Mouse (Mus musculus) gastrocnemius, adult 18-20 months (tissue): Measurements from ENCODE around the gene Nudt22. TPM values are rescaled to one million over a fixed set of nuclear protein-coding genes. Genes with fewer than 3 reads are reported as not detected.

Experiments
- DNase-seq: peaks from one replicate; pipeline ENCODE4 v3.0.0; 2021; ENCODE audit warnings: low spot score
- total RNA-seq, 2 experiments: library from RNA; stranded (reverse); gene quantifications; 2 replicates each; pipeline ENCODE4 v1.2.3; 2021

The Nudt22 gene
- total RNA-seq, 2 experiments from 2014 or later, result 12.0 to 13.7 TPM

DNA sequence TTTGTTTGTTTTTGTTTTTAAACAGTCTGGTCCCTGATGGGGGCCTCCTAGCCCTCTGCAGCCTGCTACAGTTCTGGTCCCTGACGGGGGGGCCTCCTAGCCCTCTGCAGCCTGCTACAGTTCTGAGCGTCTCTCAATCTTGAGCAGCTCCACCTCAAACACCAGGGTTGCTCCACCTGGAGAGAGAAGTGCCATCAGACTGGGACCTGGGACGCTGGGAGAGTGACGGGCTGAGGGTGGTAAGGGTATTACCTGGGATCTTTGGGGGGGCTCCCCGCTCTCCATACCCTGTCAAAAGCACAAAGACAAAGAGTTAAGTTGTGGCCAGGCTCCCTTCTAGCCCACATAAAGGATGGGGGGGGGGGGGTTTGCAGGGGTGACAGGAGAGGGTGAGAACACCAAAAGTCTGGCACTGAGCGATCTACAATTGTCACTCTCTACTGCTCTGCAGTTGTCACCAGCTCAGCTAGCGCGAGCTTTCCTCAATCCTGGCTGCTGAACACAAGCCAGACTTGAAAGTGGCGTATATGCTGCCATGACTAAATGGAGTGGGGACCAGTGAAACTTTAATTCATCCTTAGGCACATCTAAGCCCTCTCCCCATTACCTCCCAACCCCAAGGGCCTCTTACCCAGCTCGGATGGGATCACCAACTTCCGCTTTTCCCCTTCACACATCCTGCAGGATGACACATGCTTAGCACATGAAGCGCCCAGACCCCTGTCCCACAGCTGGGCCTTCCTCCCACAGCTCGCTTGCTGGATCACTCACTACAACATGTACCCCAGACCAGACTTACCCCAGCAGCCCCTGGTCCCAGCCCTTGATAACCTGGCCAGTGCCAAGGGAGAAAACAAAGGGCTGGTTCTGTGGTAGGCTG lies 17.9 kb downstream of the Nudt22 start:
- no peak for DNase-seq

DNA sequence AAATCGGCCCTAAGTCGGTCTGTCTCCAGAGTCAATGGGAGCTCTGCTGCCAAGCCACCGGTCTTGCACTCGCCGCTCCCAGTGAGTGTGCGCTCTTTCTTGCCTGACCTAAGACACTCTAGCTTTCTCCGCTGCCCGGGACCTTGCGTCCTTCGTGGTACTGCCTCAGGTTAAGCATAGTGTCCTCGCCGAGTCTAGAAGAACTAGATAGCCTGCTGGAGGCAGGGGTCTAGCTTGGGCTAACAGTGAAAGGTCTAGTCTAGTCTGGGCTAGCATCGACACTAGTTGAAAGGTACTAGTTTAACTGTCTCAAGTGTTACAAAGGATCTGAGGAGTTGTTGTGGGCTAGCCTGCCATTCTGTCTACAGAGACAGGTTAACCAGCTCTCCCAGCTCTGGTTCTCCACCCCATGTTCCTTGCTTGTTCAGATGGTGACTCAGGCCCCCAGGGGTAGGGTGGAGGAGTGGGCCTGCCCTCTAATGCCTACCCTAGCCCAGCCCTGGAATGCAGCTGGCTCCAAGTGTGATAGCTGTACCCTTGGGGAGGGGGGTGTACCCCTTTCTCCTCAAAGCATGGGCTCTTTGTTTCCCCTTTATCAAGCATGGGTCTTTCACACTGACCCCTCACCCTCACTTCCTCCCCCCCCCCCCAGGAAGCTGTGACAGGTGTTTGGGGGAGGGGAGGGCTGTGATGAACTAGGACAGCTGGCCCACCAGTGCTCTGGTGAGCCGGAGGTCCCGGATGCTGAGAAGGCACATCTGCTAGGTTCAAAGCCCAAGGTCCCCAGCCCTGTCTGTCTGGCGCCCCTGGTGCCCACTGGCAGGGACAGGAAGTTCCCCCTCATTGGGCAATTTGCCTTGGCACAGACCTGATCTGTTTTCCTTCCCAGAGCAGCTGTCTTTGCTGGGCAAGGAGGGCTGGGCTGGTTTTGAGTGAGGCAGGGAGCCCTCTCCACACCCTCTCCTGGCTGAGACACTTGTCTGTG lies 20.1 kb downstream of the Nudt22 start, which contains the start of gene Plcb3:
Gene Plcb3, minus strand, starts transcription at position 934 of the 985 bp plus-strand sequence.
- DNase-seq, result peak; percentile 89

DNA sequence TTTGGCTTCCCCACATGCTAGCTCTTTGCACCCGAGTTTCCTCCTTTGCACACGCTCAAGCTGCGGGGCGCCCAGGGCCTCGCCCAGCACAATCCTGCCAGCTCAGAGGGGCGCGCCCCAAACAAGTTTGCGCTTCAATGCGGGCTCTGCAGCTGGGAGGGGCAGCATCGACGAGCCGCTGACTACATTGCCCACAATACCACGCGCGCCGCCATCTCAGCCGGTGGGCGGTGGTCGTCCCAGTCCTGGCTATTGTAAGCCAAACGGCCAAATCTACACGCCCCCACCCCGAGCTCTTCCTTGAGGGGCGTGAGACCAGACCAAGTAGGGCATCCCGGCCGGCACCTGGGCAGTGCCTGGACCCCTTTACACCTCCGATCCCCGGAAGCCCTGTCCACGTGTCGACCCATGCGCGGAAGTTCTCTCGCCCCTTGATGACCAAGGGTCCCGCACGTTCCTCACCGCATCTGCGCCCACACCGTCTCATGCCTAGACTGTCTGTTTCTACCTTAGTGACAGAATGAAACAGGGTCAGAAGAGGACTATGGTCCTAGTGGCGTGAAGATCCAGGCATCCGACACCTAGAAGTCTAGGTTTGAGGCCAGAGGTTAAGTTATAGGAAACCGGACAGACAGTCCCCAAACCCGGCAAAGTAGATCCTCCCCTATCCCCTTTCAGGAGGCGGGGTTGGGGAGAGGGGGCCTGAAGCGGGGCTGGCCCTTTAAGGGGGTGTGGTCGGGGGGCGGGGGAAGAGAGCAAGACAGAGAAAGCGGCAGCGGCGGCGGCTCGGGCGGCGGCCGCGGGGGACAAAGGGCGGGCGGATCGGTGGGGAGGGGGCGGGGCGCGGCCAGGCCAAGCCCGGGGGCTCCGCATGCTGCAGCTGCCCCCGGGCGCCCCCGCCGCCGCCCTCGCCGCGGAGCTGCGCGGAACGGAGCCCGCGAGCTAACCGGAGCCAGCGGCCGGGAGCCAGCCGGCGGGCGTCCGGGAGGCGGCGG lies 21.4 kb downstream of the Nudt22 start, which contains the start of gene Ppp1r14b:
Gene Ppp1r14b, plus strand, starts transcription at position 758 of the 995 bp plus-strand sequence.
- peak; percentile 80 for DNase-seq

DNA sequence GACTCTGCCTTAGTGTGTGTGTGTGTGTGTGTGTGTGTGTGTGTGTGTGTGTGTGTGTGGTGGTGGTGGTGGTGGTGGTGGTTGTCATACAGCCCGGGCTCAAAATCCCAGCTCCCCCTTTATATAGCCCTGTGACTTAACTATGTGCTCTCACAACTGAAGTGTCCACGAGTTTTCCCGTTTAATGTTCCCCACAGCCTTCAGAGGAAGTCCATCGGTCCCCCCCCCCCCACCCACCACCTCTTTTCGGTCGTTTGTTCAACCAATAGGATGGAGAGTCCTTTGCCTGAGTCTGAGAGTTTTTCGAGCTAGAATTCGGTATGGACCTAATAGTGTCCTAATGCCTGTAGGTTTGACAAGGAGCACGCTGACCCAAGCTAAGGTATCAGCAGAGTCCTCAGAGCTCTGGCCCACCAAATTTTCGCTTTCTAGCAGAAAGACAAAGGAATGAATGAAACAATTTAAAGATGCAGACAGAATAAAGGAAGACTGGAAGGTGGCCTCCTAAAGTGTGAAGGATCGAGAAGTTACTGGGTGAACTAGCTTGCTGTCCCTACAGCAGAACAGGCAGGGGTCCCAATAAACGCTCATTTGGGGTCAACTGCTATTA lies 22.2 kb downstream of the Nudt22 start:
- no peak for DNase-seq

DNA sequence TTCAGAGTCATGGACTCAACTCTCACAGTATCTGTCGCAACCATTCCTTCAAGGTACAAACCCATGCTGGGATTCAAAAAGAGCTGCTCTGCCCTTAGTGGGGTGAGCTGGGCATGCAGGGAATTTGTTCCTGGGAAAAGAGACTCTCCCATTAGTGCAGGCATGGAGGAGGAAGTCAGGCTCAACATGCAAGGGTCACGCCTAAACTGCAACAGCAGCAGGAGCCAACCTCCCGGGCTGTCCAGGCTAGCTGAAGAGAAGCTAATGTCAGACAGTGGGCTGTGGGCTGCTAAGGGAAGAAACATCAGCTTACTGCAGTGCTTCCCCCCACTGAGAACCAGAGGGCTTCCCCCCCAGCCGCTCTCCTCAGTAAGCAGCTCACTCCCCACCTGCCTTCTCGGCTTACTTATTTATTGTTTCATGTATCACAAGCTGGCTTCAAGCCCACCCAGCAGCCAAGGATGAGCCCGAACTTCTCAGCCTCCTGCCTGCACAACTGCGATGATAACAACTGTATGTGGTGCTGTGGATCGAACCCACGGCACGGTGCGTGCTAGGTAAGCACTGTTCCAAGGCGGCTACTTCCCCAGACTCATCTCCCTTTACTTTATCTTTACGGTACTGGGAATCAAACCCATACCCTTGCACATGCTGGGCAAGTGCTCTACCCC lies 23.5 kb downstream of the Nudt22 start:
- no peak for DNase-seq

DNA sequence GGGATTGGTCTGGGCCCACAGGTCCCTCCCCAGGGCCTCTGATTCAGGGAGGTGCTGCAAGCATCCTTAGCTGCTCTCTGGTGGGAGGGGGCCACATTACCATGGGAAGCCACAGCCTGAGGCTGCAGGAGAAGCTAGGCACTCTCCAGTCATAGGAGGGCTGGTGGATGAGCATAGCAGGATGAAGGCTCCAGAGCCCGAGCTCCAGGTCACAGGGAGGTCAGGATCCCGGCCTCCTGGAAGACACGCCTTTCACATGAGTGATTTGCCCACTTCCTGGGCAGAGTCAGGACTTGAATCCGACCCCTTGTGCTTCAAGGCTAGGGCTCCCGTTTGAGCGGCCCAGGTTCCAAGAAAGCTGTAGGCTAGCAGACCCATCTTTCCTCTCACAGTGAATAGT lies 24.3 kb downstream of the Nudt22 start:
- no peak for DNase-seq

DNA sequence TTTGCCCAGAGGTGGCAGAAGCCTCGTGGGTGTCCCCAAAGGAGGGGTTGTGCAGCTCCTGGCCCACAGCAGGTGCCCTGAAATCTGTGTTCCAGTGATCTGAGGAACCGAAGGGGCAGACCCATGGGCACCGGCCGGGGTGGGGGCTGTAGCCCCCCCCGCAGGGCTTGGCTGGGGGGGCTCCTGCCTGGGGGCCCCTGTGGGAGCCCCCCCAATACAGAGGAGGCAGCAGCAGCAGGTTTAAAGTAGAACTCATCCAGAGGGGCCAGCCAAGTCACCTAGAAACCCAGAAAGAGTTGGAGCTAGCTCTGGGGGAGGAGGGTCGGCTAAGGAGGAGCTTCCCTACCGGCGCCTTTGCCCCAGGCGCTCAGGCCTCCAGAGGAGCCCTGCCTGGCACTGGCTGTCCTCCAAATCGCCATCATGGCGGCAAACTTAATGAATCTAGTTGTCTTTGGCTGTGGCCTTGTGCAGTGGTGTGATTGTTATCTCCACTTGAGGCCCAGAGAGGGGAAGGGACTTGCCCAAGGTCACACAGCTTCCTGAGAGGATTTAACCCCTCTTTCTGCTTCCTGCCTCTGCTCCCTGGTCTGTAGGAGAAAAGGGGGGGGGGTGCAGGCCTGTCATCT lies 25.3 kb downstream of the Nudt22 start:
- no peak for DNase-seq

DNA sequence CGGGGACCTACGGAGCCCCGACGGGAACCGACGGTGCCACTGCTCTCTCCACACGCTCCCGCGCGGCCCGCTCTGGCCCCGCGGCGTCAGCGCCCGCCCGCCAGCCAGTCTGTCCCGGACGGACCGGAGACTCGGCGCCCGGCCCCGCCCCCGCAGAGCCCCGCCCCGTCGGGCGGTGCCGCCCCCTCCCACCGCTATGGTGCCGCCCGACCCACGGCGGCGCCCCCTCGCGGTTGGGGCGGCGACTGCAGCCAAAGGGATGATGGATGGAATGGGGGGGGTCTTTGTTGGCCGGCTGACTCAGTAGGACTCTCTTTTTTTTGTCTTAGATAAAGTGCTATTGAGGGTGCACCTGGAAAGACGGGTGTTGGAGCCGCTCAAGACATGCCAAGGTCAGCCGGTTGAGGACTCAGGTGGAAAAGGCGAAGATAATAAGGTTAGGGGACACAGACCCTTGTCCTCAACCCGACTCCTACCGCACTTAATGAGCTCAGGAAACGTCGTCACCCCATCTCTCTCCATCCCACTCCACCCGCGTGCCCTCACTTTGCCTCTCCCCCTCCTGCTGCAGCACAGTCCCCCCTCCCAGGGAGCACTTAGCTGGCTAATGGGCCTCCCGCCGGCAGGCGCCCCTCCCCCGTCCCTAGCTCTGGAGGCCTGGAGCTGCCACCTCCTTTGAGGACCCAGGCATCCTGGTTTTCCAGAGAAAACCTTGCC lies 26.1 kb downstream of the Nudt22 start:
- peak; percentile 75 for DNase-seq

DNA sequence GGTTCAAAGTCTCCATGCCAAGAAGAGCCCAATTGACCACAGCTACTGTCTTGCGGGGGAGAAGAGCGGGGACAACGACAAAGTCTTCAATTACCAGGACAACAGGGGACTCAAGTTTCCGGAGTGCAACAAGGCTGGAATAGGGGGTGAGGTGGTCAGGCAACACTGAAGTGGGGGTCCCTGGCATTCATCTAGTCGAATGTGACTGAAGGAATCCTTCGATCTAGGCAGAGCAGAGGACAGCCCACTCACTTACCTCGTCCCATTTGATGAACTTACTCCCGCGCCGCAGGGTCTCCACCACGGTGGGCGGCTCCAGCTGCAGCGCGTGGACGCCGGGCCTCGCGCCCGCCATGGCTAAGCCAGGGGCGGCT lies 26.6 kb downstream of the Nudt22 start:
- no peak for DNase-seq

DNA sequence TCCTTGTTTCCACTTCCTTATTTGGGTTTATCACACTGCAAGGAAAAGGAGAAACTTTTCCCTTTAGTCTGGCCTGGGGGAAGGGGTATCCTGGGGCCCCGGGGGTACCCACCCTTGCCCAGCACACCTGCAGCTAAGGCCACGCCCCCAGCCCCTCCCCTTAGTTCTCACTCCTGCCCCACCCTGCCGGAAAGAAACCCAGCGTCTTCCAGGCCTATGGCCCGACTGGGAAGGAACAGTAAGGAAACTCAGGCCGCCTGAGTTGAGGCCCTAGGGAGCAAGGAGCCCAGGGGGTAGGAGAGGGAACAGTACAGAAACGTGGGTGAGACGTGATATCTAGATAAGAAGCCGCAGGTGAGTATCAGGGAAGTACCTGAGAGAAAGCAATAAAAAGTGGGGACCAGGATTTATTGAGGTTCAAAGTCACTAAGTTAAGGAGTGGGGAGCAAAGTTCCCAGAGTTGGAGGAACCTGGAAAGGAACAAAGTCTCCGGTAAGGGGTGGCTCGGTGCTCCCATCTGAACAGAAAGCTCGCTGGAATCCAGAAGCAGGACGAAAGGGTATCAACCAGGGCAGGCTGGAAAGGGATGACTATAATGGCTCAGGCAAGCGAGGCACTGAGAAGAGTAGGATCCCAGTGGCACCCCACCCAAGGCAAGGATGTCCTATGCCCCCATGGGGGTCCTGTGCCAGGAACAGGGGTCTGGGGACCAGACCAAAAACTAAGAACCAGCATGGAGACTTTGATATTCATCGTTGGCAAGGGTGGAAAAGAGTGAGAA lies 27.2 kb downstream of the Nudt22 start:
- DNase-seq, result no peak

DNA sequence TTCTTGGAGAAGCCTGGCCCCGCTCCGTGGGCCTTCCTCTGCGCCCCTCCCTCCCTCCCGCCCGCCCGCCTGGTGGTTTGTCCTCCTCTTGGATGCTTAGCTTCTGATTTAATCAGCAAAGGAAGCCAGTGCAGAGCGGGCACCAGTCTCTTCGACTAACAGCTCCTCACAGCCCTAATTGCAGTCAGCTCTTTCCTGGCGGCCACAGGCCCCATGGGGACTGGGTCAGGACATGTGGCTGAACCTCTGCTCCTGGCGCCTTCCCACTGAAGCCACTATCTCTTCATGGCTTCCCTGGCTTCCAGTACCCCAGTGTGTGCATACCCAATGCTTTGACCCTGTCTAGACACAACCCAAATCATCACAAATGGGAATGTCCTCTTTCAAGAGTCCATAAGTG lies 39.5 kb downstream of the Nudt22 start:
- DNase-seq, result no peak

DNA sequence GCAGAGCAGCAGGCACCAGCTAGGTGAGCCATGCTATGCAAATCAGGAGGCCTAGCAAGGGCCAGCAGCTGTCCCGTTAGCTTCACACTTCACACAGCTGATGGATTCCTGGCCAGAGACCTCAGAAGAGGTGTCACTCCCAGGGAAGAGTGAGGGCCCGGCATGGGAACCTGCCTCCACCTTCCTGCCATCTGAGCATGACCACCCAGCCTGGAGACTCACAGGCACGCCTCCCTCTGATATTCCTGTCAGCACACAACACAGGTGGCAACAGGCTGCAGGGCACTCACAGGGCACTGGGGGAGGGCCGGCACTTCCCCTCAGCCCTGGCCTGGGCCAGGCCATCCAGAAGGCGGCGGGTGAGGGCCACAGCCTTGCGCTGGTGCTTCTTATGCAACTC lies 40.5 kb downstream of the Nudt22 start:
- DNase-seq, result no peak

DNA sequence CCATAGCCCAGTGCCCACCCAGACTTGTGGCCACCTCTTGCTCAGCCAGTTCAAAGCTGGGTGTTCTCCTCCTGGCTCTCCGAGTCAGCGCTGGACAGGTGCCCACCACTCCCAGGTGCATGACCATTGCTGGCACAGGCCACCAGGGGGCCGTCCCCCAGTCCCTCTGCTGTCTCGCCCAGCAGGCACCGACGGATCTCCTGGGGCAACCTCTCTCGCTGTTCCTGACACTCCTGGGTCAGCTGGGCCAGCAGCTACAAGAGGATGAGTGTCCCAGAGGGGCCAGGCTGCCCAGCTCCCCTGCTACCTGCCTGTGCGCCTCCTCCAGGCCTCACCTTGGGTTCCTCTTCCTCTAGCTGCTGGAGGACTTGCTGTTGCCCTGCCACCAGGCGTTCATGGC lies 41.9 kb downstream of the Nudt22 start:
- DNase-seq, result no peak

DNA sequence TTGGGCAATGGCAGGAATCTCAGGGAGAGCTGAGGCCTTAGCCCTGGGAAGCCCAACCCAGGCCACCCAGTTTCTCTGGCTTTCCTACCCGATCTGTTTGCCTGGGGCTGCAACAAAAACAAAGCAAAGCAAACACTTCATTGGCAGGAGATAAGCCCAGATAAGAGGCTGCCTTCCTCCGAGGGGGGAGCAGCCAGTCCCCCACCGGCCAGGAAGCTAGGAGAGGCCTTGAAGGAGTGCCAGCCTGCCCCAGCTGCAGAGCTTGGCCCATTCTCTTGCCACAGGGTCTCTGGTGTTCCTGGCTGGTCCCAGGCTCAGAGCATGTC lies 43.2 kb downstream of the Nudt22 start:
- no peak for DNase-seq

DNA sequence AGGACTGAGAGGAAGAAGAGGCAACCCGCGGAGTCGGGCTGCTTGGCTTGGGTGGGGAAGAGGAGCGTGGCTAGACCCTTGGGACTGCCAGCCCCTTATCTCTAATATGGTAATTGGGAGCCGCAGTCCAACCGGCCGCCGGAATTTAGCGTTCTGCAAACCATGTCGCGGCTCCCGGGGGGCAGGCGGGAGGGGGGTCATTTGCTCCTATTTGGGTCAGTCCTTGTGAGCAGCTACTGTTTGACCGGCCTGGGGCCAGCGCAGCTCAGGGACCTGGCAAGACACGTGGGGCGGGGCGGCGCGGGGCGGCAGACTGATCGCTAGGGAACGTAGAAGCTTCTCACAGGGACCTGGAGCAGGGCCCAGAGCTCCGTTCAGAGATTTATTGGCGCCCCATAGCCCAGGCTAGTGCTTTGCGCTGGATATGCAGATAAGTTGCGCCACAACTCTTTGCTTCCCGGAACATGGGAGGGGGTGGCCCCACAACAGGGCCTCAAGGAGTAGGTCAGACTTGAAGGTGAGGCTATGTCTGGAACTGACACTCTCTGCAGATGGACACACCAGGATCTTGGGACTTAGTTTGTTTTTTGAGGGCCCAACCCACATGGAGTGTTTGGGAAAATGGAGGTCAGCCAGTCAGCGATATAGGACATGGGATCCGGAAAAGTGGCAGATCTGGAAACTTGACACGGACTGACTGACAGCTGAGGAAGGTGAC lies 43.8 kb downstream of the Nudt22 start:
- peak; percentile 87 for DNase-seq

DNA sequence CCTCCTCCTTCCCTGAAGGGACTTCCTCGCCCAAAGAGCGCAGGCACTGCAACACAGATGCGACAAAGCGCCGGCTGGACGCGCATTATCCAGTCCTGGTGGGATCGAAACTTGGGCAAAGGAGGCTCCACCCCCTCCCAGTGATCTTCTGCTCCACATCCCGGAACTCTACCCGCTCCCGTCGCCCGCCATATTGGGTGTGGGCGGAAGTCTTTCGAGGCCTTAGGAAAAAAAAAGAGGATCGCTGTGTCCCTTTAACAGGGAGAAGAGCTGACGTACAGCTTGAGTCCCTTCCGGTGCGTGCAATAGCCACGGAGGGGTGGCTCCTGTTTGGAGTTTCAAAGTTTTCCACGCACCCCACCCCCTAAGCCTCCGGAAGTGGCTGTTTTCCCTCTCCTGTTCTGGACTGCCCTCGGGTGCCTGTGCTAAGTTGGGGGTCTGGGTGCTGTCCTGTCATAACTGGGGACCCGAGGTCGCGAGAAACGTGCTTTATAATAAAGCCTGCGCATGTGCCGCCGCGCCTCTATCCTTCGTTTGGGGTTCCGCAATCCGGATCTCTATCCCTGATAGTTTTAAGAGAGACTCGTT lies 44.4 kb downstream of the Nudt22 start:
- peak; percentile 97 for DNase-seq

DNA sequence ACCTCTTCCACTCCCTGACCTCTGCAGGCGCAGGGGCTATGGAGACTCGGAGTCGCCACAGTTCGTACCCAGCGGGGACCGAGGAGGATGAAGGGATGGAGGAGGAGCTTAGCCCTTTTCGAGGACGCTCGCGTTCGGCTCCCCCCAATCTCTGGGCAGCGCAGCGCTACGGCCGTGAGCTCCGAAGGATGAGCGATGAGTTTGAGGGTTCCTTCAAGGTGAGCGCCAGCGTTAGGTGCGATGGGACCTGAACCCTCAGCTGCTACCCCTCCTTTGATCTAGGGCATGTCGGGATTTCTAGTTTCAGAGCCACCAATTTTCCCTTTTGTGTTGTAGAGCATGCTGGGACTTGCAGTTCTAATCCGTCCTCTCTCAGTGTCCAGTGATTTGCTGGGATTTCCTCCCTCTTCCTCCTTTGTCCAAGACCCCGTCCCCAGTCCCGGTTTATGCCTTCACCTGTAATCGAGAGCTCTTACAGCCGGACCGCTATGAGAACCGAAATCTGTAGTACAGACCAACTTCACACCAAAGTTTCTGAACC lies 45.2 kb downstream of the Nudt22 start:
- peak; percentile 46 for DNase-seq
